Mouse (Mus musculus) R1 (cell line): Measurements from ENCODE around the gene Ski.

Experiments used
- DNase-seq: peaks from one replicate; pipeline ENCODE4 v3.0.0-alpha.2; 2018; ENCODE audit warnings: low read depth, low spot score

Gene Ski

DNA sequence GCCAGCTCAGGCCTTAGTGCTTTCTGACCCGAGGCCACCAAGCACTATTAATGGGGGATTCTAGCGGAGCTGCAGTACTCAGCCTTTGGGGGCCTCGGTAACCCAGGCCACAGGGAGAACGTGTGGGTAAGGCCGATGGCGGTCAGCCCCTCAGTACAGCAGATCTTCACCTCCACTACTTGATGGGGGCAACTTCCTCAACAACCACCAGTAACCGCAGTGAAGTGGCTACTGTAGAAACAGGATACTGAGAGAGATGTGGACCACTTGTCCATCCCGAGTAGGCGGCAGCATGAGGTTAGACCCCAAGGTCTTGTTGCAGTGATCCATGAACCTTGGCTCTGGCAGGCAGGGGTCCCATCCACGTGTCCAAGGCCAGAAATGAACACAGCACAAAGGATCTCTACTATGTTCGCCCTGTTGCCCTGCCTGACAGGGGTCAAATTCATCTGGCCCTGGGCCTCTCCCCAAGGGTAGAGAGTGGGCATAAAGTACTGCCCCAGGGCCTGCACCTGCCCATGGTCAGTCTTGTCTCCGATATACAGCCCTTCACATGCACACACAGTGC is 71.1 kb downstream of the Ski start:
- DNase-seq, result no peak

DNA sequence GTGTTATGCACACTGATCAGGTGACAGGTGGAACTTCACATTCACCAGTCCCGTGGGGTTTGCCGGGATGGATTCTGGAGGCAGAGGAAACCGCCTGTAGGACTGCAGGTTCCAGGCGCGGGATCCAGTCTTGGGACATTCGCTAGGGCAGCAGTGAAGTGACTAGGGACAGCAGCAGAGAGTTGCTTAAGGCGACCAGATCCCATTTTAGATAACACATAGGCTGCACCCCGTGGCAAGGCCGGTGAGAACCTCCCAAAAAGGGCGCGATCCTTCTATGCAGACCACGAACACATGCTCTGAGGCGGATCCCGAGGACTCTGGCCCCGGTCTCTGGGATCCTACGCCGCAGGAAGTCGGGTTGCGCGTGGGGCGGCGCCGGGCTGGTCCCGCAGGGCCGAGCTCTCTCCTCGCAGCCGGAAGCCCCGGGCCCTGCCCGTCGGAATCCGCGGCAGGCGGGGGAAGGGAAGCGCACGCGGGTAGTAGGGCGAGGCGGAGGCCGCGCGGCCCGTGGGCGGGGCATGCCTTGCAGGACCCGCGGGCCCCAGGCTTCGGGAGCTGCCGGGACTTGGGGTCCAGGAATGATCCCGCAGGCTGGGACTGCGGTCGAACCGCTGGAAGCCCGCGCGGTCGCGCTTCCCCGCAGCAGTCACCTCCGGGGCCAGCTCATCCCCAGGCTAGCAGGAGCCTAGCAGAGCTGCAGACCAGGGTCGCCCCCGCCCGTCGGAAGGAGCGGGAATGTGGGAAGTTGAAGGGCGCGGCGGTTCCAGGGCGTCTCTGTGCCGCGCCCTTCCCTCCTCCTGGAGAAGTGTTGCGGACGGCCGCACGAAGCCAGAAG is 71.9 kb downstream of the Ski start:
- peak; percentile 88 for DNase-seq

DNA sequence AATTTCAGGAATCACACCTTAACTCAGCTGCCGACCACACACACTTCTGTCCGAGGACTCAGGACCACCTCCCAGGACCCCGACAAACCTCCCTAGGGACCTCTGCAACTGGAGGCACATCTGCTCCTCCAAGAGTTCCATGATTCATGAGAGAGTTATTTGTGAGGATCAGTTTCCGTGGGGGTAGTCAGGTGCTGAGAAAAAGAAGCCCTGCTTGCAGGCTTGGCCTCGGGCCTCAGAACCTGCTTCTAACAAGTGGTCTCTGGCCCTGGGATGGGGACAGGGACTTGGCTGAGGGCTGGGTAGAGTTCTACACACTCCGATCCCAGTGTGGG is 72.5 kb downstream of the Ski start:
- DNase-seq, result no peak

DNA sequence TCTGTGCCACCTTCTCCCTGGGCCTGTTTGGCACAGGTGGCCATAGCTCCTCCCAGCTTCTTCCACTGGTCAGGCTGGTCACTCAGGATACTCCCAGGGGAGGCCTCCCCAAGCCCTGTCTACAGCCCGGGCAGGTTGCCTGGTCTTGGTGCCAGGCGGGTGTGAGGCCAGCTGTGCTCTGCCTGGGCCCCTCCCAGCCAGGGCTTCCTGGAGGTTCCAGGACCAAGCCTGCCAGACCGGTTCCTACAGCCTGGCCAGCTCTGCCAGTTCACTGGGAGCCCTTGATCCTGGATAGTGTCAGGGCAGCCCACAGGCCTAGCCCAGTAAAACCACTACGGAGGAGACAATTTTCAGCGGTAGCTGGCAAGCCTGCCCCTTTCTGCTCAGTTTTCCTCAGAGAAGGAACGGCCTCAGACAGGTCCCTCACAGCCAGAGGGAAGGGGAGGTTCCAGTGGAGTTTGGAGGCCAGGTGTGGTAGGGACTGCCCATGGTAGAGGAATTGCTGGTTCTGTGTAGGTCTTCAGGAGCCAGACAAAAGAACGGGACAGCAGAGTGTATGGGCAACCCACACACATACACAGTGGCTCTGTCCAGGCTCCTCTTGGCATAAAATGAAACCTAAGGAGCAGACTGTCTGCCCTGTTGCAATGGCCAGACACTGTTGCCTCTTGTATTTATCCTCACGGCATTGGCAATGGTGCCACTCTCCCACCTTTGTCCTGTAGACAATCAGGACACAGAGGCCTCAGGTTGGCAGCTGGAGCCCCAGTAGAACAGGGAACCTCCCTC is 73.3 kb downstream of the Ski start:
- DNase-seq, result no peak

DNA sequence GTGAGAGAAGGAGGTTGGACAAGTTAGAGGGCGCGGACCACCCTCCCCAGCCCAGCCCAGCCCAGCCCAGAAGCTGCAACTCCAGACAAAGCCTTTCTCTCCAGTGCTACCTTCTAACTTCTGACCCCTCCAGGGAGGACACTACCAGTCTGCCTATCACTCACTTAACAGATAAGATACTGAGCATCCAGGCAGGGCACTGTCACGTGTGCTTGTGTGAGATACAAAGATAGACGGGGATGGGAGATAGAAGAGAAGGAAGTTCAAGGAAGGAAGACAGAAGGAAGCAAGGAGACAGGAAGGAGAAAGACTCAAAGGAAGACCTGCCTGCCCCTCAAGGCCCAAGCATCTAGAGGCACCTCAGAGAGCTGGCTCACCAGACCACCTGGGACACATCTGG is 73.9 kb downstream of the Ski start:
- DNase-seq, result no peak

DNA sequence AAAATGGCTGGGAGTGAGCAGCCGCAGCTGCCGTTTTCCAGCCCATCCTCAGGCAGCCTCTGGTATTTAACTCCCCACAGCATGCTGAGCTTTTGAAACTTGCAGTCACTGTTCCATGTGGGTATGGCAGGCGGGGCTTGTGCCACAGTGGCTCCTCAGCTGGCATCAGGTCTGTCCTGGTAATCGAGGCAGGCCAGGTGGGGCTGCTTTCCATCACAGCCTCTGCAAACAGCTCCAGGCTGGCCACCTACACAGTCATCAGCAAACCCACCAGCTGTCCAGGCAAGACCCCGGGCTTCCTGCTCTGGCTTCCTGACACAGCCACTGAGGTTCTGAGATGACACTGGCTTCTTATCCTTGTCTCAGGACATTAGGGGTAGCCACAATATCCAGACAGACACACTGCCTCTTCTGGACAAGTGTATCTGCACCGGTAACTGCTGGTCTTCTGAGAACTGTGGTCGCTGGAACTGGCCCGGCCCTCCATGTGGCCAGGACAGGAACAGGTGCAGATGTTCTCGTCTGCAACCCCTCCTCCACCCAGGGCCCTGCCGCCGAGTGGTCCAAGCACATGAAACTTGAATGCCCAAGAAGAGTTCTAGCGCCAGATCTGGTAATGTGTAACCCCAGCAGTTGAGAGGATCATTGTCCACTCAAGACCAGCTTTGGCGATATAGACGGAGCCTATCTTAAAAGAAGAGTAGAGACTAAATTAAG is 76.1 kb downstream of the Ski start:
- DNase-seq, result no peak

DNA sequence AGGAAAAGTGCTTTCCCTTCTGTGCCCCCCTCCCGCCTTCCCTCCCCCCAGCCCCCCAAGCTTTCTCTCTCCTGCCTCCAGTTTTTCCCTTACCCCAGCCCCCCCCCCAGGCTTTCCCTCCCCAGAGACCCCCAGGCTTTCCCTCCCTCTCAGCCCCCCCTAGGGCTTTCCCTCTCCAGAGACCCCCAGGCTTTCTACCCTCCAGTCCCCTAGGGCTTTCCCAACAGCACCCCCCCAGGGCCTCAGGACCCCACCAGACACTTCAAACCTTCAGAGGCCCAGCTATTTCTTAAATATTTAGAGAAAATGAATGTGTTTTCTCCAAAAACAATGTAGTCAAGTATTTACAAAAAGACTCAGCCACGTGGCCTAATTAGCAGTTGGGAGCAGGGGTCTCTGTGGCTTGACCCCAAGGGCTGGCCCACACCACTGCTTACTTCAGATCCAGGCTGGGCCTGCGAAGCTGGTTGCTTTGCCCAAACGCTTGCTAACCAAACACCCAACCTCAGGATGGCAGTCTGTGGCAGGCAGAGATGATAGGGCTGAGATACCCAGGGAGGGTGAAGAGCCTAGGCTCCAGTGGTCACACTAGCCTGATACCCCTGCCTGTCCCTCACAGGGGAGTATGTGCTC is 77.7 kb downstream of the Ski start:
- DNase-seq, result no peak

DNA sequence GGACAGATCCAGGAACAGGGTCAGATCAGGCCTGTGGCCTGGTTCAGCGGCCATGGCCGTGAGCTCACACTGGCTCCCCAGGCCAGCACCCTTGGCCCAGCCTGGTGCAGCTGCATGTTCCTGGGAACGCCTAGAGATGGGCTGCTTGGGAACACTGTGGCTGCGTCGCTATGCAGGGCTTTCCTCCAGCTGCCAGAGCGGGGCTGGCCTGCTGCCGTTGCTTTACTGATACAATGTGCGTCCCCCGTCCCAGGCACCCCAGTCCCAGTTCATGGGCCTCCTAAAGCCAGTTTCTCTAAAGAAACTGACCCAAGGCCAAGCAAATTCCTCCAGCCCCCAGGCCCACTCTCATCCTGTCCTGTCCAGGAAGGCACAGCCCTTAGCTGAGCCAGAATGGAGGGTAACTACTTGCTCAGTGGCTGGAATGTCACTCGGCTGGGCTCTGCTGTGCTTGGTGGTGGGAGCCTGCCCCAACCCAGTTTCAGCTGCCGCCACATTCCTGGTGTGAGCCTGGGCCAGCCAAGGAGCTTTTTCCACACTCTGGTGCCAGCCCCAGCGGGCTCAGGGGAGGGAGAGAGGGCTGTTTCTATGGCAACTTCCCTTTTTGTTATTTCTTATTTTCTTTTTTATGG is 78.4 kb downstream of the Ski start:
- DNase-seq, result peak; percentile 53

DNA sequence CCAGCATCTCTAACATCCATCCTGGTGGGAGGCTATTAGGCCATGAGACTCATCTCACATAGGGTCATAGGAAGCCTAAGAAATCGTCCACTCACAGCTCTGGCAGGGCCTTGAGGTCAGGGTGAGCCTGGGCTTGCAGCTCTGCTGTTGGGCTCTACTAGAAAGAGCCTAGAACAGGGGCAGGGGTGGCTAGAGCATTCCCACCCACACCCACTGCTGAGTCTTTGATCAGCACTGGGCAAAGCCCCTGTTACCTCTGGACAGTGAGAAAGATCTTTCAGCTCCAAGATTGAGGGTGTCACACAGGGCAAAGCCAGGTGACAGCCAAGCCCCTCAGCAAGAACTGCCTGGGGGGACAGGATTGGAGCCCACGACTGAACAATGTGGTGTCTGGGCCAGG is 79.0 kb downstream of the Ski start:
- no peak for DNase-seq

DNA sequence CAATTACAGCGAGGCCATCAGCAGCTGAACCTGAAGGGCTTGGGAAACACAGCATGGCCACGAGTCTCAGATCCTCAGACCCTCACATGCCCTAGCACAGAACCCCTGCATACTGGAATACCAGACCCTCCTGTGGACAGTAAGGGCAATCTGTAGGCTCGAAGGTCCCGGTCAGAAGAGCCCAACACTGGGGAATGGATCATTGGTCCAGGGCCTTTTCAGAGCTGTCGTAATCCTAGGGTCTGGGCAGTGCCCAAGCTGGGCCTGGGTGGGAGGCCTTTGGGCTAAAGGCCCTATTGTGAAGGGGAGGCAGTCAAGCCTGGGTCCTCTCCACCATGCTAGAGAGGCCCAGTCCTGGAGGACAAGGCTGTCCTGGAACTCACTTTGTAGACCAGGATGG is 79.6 kb downstream of the Ski start:
- DNase-seq, result no peak

DNA sequence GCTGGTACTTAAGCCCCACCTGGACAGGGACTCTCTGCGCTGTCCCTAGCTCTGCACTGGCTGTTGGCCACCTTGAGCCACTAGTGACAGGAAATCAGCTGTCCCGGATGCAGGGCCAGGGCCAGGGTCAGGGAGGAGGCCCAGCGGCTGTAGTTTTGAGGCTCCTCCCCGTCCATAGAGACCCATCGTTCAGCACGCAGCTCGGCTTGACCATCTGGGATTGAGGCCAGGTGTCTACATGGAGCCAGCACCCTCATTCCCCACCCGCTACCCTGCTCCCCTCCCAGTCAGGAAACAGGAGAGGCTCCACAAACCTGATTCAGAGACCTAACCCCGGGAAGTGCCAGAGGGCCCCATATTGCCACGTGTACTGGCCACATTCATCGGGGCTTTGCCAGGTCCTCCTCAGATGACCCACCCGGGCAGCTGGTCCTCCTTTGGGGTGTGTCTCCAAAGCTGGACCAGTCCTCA is 81.6 kb downstream of the Ski start:
- DNase-seq, result no peak

DNA sequence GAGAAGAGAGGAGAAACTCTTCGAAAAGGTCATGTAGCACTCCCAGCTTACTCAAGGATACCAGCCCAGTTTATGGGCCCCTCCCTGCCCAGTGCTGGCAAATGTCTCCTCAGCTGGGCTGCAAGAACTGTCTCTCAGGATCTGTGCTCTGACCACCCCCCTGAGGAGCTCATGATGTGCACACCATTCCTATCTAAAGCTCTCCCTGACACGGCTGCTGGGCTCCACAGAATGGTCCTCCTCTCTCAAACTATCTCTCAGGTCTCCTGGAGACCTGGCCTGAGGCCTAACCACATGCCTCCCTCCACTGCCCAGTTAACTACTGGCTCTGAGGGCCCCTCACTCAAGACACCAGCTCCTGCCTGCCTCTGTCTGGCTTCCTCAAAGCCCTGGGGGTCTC is 82.2 kb downstream of the Ski start:
- DNase-seq, result no peak

DNA sequence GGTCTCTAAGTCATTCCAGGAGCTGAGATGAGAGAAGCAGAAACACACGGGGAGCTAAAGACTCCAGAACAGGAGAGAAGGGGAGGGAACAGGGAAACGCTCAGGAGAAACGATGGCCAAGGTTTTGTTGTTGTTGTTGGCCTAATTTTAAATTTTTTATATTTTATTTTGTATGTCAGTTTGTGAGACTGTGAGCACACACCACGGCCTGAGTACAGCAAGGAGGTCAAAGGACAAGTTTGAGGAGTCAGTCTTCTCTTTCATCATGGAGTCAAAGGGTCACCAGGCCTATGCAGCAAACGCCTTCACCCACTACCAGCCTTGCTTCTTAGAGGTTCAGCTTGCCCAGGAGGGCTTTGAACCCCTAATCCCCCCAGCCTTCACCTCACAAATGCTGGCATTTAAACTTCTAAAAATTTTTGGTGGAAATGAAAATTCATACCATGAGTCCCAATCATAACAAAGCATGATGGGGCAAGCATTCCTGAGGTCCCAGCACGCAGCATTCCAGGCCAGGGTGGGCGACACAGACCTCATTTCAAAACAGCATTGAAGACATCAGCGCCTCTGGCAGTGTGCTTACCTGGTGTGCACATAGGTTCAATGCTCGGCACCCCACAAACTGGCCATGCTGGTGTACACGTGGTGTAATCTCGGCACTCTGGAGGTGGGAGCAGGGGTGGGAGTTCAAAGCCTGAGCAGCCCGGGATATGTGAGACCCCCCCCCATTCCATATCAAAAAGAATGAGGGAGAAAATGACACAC is 82.9 kb downstream of the Ski start:
- DNase-seq, result no peak

DNA sequence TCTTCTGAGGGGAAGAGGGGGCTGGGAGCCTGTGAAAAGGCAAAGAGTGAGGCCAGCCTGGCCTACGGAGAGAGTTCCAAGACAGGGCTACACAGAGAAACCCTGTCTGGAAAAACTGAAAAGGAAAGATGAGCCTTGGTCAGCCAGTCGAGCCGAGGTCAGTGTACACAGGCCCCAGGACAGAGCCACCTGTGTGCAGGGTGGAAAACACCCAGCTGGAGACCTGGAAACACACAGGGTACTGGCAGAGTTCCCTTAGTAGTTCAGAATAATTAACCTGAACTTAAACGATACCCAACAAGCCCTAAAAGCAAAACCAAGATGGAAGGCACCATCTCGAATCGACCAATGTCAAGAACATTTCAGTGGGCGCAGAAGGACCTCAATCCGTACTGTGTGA is 83.9 kb downstream of the Ski start:
- DNase-seq, result no peak

DNA sequence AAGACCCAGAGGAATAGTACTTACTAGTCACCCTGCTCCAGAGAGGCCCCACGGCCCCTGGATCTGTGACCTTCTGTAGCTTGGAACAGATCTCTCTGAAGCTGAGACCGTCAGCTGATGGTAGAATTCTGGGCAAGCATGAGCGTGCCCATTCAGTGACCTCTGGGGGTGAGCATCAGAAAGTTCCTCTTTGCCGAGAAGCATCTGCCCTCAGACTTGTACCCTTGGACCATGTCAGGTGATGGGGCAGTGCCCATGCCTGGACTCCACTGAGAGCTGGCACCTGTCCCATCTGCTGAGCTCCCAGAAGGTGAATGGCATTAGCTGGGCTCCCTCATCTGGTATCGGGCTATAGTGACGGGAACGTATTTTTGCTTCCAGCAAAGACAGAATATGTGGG is 84.5 kb downstream of the Ski start:
- DNase-seq, result no peak

DNA sequence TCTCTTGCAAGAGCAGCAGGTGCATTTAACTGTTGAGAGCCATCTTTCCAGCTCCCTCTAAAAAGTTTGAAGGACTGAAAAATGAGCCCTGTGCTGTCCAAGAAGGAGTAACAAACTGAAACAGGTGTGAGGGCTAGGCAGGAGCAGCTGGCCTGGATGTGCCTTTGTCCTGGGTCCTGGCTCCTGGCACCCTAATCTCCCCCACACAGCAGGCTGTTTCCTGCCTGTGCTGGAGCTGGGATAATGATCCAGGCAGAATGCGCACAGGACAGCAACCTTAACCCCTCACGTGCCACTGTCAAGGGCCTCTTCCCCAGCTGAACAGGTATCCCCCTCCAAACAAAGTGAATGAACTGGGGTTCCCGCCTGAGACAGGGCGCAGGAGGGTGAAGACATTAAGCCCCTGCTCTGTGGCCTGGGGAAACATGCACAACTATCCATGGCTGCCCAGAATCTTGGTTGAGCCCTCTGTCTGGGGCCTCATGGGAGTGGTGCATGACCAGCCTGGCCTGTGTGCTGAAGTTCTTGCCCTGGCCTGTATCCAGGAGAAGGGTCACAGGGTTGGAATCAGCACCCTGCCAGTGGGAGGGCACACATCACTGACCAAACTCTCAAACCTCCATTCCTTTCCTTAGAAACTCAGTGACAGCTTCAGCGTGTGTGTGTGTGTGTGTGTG is 86.3 kb downstream of the Ski start:
- DNase-seq, result peak; percentile 33

DNA sequence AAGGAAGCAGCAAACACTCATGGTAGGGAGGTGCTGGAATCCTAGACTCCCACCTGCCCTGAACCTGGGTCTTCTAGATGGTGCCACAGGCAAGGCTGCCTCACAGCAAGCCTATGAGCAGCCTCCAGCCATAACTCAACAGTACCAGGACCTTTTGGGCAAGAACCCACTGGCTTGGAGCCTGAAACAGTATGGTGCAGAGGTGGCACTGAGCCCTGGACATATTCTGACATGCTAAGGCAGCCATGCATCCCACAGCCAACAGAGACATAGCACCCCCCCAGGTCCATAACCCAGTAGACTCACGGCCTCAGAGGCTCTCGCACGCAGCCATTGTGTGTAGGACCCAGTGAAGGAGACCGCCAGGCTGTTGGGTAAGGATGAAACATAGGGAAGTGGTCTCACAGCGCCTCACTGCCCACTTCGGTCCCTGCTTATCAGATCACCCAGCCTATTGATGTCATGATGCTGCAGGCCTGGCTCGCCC is 87.7 kb downstream of the Ski start:
- DNase-seq, result no peak

DNA sequence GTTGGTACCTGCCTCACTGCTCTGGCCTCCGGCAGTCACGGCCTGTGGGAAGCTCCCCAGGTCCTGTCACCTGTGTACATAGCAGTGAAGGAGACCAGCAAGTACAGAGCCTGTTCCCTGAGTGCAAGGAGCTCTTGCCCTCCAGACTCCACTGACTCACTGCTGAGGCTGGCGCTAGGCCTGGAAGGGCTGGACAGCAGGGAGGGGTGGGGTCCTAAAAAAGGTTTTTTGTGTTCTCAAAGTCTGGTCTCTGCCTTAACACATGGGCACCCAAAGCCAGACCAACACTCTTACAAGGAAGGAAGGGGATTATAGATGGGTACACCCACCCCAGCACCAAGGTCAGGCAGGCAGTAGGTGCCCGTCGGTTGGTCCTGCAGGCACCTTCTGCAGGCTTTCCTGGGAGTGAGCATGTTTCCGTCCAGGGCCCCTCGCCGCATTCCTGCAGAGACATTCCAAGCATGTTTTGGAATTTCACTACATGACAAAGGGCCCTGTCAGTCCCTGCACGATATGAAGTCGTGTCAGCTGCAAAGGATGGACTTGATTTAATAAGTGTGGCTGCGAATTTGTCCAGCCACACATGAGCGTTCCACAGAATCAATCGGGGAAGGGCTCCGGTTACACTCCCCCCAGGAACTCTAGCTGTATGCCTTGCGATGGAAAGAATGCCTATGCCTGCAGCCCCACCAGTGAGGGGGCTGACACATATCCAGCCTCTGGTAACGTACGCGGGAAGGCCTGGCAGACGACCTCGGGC is 88.6 kb downstream of the Ski start:
- DNase-seq, result no peak

DNA sequence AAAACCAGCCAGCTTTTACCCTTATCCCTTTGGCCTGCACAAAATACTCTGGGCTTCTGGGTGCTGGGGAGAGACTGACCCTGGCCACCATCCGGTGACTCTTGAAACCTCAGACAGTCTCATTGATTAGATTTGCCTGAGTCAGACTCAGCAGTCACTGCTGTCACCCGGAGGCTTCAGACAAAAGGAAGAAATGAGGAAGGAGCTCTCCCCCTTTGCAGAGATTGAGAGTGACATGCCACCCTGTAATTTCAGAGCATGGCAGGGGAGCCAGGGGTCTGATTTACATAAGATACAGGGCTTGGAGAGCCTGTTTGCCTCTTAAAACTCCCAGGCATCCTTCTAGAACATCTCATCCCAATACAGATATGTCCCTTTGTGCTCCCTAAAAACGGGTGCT is 89.2 kb downstream of the Ski start:
- DNase-seq, result no peak
